Mouse (Mus musculus): Measurements from ENCODE around the gene Pak2. TPM values are rescaled to one million over a fixed set of nuclear protein-coding genes. Genes with fewer than 3 reads are reported as not detected.

Pak2 gene
- polyA plus RNA-seq, 1 experiment from 2014 or later: 42.5 TPM

GRCm38 (mm10) chr16:32042367-32042766 is 36.8 kb downstream of the Pak2 start:
- Histone ChIP-seq H3K4me3 (no peak overlapping the region), H3K27ac (no peak overlapping the region), H3K9me3 (replicated peaks) (no peaks in the 10 kb centered on the region), H3K9ac (no peak overlapping the region), H3K27me3 (no peaks in the 10 kb centered on the region), H3K36me3 (ENCODE audit: poor library complexity, severe bottlenecking) (peaks cover 68% of the 10 kb centered on the region), H3K4me2 (no peak overlapping the region), H3K4me1 (no peaks in the 10 kb centered on the region)
- WGBS: 91% methylated on average over 4 of the region's 4 CpGs
- ATAC-seq: no peak

- Histone ChIP-seq H3K4me2 (no peak overlapping the region), H3K36me3 (ENCODE audit: poor library complexity, severe bottlenecking) (peaks cover 78% of the 10 kb centered on the region), H3K9ac (no peak overlapping the region), H3K9me3 (replicated peaks) (no peaks in the 10 kb centered on the region), H3K27me3 (no peaks in the 10 kb centered on the region), H3K4me1 (no peaks in the 10 kb centered on the region), H3K4me3 (no peak overlapping the region), H3K27ac (no peak overlapping the region)
- ATAC-seq: no peak
- WGBS: 96% methylated on average over 9 of the region's 9 CpGs
These were observed 59.5 kb downstream of the Pak2 start for GRCm38 (mm10) chr16:32019678-32020077.

- no peaks in the 10 kb centered on the region for H3K4me1 ChIP-seq
- ATAC-seq: no peak
- no peak overlapping the region for H3K27ac ChIP-seq
- H3K9me3 ChIP-seq (replicated peaks): no peaks in the 10 kb centered on the region
- H3K9ac ChIP-seq: no peak overlapping the region
- peaks cover 15% of the 10 kb centered on the region for H3K36me3 ChIP-seq (ENCODE audit: poor library complexity, severe bottlenecking)
- H3K4me3 ChIP-seq: no peak overlapping the region
- no peaks in the 10 kb centered on the region for H3K27me3 ChIP-seq
- WGBS: 90% methylated on average over 4 of the region's 4 CpGs
- no peak overlapping the region for H3K4me2 ChIP-seq
These were observed 68.8 kb downstream of the Pak2 start for GRCm38 (mm10) chr16:32010330-32010729.

GRCm38 (mm10) chr16:32009913-32010312 is 69.2 kb downstream of the Pak2 start:
- no peaks in the 10 kb centered on the region for H3K27me3 ChIP-seq
- 52% methylated on average over 5 of the region's 5 CpGs for WGBS
- ATAC-seq: 0 out of 2 replicates have a peak, but pooled peaks have one; percentile 36
- H3K4me3 ChIP-seq: no peak overlapping the region
- no peak overlapping the region for H3K27ac ChIP-seq
- H3K4me1 ChIP-seq: no peaks in the 10 kb centered on the region
- no peak overlapping the region for H3K4me2 ChIP-seq
- peaks cover 14% of the 10 kb centered on the region for H3K36me3 ChIP-seq (ENCODE audit: poor library complexity, severe bottlenecking)
- H3K9me3 ChIP-seq (replicated peaks): no peaks in the 10 kb centered on the region
- no peak overlapping the region for H3K9ac ChIP-seq

GRCm38 (mm10) chr16:32008529-32009293 is 70.4 kb downstream of the Pak2 start:
- Histone ChIP-seq H3K9ac (no peak overlapping the region), H3K4me2 (no peak overlapping the region), H3K27ac (no peak overlapping the region), H3K36me3 (ENCODE audit: poor library complexity, severe bottlenecking) (peaks cover 8% of the 10 kb centered on the region), H3K9me3 (replicated peaks) (no peaks in the 10 kb centered on the region), H3K4me1 (peaks cover under 1% of the 10 kb centered on the region; the same call in 1 of the 2 replicates), H3K27me3 (no peaks in the 10 kb centered on the region), H3K4me3 (no peak overlapping the region)
- ATAC-seq: no peak
- WGBS: 78% methylated on average over 10 of the region's 10 CpGs

- 92% methylated on average over 3 of the region's 3 CpGs for WGBS
- Histone ChIP-seq H3K36me3 (ENCODE audit: poor library complexity, severe bottlenecking) (no peaks in the 10 kb centered on the region), H3K9ac (no peak overlapping the region), H3K4me3 (no peak overlapping the region), H3K9me3 (replicated peaks) (no peaks in the 10 kb centered on the region), H3K4me2 (no peak overlapping the region), H3K4me1 (peaks cover 21% of the 10 kb centered on the region), H3K27me3 (no peaks in the 10 kb centered on the region), H3K27ac (no peak overlapping the region)
- ATAC-seq: no peak
These were observed 74.4 kb downstream of the Pak2 start for GRCm38 (mm10) chr16:32004731-32005130.

GRCm38 (mm10) chr16:32002509-32003477 is 76.3 kb downstream of the Pak2 start, which contains the start of gene Senp5:
TSS of gene Senp5 (minus strand) at chr16:32003287.
- Histone ChIP-seq H3K27me3 (no peaks in the 10 kb centered on the region), H3K4me1 (peaks cover 21% of the 10 kb centered on the region), H3K9ac (peak within 1 kb of the TSS; percentile 96), H3K36me3 (ENCODE audit: poor library complexity, severe bottlenecking) (0 out of 2 replicates have a peak, but pooled peaks cover 3% of the 10 kb centered on the region), H3K9me3 (replicated peaks) (no peaks in the 10 kb centered on the region), H3K27ac (peak within 1 kb of the TSS; percentile 77), H3K4me2 (peak within 1 kb of the TSS; percentile 86), H3K4me3 (peak within 1 kb of the TSS; percentile 99)
- WGBS: 1% methylated on average over 64 of the region's 66 CpGs
- peak; percentile 97 for ATAC-seq

GRCm38 (mm10) chr16:31996371-31996770 is 82.8 kb downstream of the Pak2 start:
- no peak for ATAC-seq
- Histone ChIP-seq H3K4me3 (no peak overlapping the region), H3K27ac (no peak overlapping the region), H3K9ac (no peak overlapping the region), H3K4me2 (no peak overlapping the region), H3K9me3 (replicated peaks) (no peaks in the 10 kb centered on the region), H3K27me3 (no peaks in the 10 kb centered on the region), H3K4me1 (peaks cover 4% of the 10 kb centered on the region), H3K36me3 (ENCODE audit: poor library complexity, severe bottlenecking) (peaks cover 25% of the 10 kb centered on the region)
- WGBS: 90% methylated on average over 5 of the region's 5 CpGs

GRCm38 (mm10) chr16:31993946-31994345 is 85.2 kb downstream of the Pak2 start:
- Histone ChIP-seq H3K9me3 (replicated peaks) (no peaks in the 10 kb centered on the region), H3K4me2 (no peak overlapping the region), H3K27me3 (no peaks in the 10 kb centered on the region), H3K4me1 (no peaks in the 10 kb centered on the region), H3K4me3 (no peak overlapping the region), H3K9ac (no peak overlapping the region), H3K36me3 (ENCODE audit: poor library complexity, severe bottlenecking) (peaks cover 37% of the 10 kb centered on the region), H3K27ac (no peak overlapping the region)
- no peak for ATAC-seq

- Histone ChIP-seq H3K9ac (no peak overlapping the region), H3K4me1 (no peaks in the 10 kb centered on the region), H3K27me3 (no peaks in the 10 kb centered on the region), H3K27ac (no peak overlapping the region), H3K9me3 (replicated peaks) (no peaks in the 10 kb centered on the region), H3K4me3 (no peak overlapping the region), H3K4me2 (no peak overlapping the region), H3K36me3 (ENCODE audit: poor library complexity, severe bottlenecking) (peaks cover 41% of the 10 kb centered on the region)
- no peak for ATAC-seq
- over 99% methylated on average over 4 of the region's 4 CpGs for WGBS
These were observed 85.9 kb downstream of the Pak2 start for GRCm38 (mm10) chr16:31993195-31993594.

- no peak for ATAC-seq
- Histone ChIP-seq H3K27me3 (no peaks in the 10 kb centered on the region), H3K4me1 (no peaks in the 10 kb centered on the region), H3K36me3 (ENCODE audit: poor library complexity, severe bottlenecking) (peaks cover 49% of the 10 kb centered on the region), H3K9me3 (replicated peaks) (no peaks in the 10 kb centered on the region), H3K4me2 (no peak overlapping the region), H3K4me3 (no peak overlapping the region), H3K9ac (no peak overlapping the region), H3K27ac (no peak overlapping the region)
- WGBS: 48% methylated on average over 1 of the region's 1 CpGs
These were observed 87.1 kb downstream of the Pak2 start for GRCm38 (mm10) chr16:31992039-31992438.

GRCm38 (mm10) chr16:31980946-31981345 is 98.2 kb downstream of the Pak2 start:
- H3K36me3 ChIP-seq (ENCODE audit: poor library complexity, severe bottlenecking): peaks cover 59% of the 10 kb centered on the region
- WGBS: 77% methylated on average over 5 of the region's 5 CpGs

More at GRCm38 (mm10) chr16:31980946-31981345, 98.2 kb downstream of the Pak2 start:
- Histone ChIP-seq H3K9me3 (replicated peaks) (no peaks in the 10 kb centered on the region), H3K4me2 (no peak overlapping the region), H3K4me3 (no peak overlapping the region), H3K9ac (no peak overlapping the region), H3K27ac (no peak overlapping the region), H3K4me1 (no peaks in the 10 kb centered on the region), H3K27me3 (no peaks in the 10 kb centered on the region)
- ATAC-seq: no peak
